Mouse (Mus musculus) kidney, adult 2 months (tissue): ENCODE measurements around the gene Phlpp1.

Experiments used
- CTCF ChIP-seq: fragments of 200-500 bp; conservative IDR thresholded peaks from 2 replicates; pipeline ENCODE4 v1.5.1; 2011; ENCODE audit warnings: low read depth, mild to moderate bottlenecking, control low read depth, low read length, moderate library complexity, mixed read lengths; ENCODE audit not compliant: insufficient read depth, insufficient read length
- POLR2A ChIP-seq: fragments of 200-500 bp; IDR thresholded peaks from one replicate; pipeline ENCODE4 v1.6.1; 2011; ENCODE audit warnings: low read depth, low read length, control low read depth

DNA sequence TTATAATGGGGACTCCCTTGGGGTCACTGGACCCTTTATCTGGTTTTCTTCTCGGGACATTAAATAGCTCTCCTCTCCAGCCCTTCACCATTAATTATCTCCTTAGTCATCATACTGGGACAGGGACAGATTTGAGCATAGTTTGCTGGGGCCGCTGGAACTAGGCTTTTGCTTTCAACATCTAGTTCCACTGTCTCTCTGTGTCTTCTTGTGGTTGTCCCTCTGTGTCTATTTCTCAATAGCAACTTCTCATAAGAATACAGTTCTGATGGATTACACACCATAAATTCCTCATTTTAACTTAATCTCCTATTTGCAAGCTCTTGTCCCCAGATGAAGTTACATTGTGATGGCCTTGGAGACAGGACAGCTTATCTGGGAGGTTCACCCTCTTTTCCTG lies 262.0 kb downstream of the Phlpp1 start:
- TF ChIP-seq CTCF: no peak
- no peak for TF ChIP-seq POLR2A
